Mouse (Mus musculus) kidney, adult 2 months (tissue): Measurements from ENCODE around the gene M1ap.

Source experiments
- CTCF ChIP-seq: fragments of 200-500 bp; conservative IDR thresholded peaks from 2 replicates; pipeline ENCODE4 v1.5.1; 2011; ENCODE audit warnings: low read depth, mild to moderate bottlenecking, control low read depth, low read length, moderate library complexity, mixed read lengths; ENCODE audit not compliant: insufficient read depth, insufficient read length
- POLR2A ChIP-seq: fragments of 200-500 bp; IDR thresholded peaks from one replicate; pipeline ENCODE4 v1.6.1; 2011; ENCODE audit warnings: low read depth, low read length, control low read depth

GRCm38 (mm10) chr6:82925005-82925404 is 21.7 kb upstream of the M1ap start:
- TF ChIP-seq CTCF, result peak; percentile 33
- no peak for TF ChIP-seq POLR2A
